Mouse (Mus musculus) midbrain, embryonic 13.5 days (tissue): Measurements from ENCODE around the gene Cuedc1. TPM values are rescaled to one million over a fixed set of nuclear protein-coding genes. Genes with fewer than 3 reads are reported as not detected.

Source experiments
- polyA plus RNA-seq: library from polyadenylated mRNA; unstranded; fragments of >200 nt; fragmentation: Nextera tagmentation; extraction: Ambion mirVana; gene quantifications from 2 replicates; pipeline ENCODE4 v1.2.1, GENCODE M21; 2015

Gene Cuedc1
- polyA plus RNA-seq, 1 experiment from 2014 or later = 46.1 TPM

Other genes starting within 250 kb of the Cuedc1 start
- gene Mks1, start 244.8 kb upstream of the Cuedc1 start, polyA plus RNA-seq = 12.4 and 15.8 TPM in 2 replicates
- gene Epx, start 222.5 kb upstream of the Cuedc1 start, polyA plus RNA-seq = 0.10 and 0.16 TPM in 2 replicates
- gene Olfr462, start 205.8 kb upstream of the Cuedc1 start, polyA plus RNA-seq = not detected in 2 replicates
- not detected in 2 replicates for gene Olfr463, start 200.7 kb upstream of the Cuedc1 start, polyA plus RNA-seq
- not detected in 2 replicates for gene Olfr464, start 177.1 kb upstream of the Cuedc1 start, polyA plus RNA-seq
- gene Dynll2, start 110.5 kb upstream of the Cuedc1 start, polyA plus RNA-seq = 43.3 and 52.5 TPM in 2 replicates
- 313 and 341 TPM in 2 replicates for gene Srsf1, start 50.7 kb upstream of the Cuedc1 start, polyA plus RNA-seq
- 67.2 and 70.1 TPM in 2 replicates for gene Vezf1, start 29.8 kb upstream of the Cuedc1 start, polyA plus RNA-seq
- gene Mrps23, start 106.3 kb downstream of the Cuedc1 start, polyA plus RNA-seq = 68.6 and 69.8 TPM in 2 replicates
- gene Ccdc182, start 196.0 kb downstream of the Cuedc1 start, polyA plus RNA-seq = 0.82 and 1.6 TPM in 2 replicates